Mouse (Mus musculus): ENCODE measurements at regions not wholly inside any gene's neighbourhood (a gene's known extent, or its start where the extent isn't known, plus 50 kb on each side); places are given as distances from the start of the nearest gene placed in this dataset.

- no peak for DNase-seq
Observed at GRCm38 (mm10) chr4:142350986-142351385, 111.8 kb upstream of the Kazn start.

DNA sequence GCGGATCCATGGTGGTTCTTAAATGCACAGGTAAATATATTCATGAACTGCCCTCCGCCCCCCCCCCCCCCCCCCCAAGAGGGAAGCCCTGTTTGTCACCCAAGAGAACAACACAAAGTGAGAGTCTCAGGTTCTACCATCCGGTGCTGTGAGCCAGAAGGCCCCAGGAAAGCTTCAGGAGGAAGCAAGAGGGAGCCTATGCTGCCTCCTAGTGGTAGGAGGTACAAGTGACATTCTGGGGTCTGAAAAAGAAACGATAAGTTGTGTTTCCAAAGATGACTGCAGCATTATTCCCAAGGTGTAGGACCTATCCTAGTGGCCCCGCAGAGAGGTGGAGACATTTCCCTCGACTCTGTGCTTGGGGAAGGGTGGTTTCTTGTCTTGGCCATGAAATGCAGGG is 109.7 kb upstream of the Kazn start:
- DNase-seq: peak; percentile 62

DNA sequence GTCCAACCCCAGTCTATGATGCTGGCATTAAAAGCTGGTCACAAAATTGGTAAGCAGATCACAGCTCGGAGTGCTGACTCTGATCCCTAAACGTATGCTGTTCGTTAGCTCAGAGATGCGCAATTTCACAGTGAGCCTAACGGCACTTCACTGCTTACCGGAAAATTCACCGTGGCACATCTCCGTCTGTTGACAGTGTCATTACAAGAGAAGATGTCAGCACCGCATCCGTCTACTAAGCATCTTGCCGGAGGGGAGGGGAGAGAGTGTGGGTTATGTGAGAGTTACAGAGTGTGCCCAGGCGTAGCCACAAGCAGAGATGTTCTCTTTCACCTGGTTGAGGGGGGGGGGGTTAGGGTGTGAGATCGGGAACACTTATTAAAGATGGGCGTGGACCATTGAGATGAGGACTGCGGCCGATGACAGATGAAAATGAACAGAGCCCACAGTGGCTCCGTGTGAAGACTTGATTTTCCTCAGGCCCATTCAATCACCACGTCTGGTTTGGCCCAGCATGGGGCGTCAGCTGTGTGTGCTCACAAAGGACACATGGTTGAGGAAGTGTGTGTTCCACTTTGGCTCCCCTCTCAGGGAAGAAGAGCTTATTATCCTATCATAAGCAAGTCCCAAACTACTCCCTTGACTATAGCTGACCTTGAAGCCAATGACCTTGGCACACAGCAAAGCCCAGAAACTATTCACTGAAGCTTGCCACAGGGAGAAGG is 103.4 kb upstream of the Kazn start:
- DNase-seq: no peak

DNA sequence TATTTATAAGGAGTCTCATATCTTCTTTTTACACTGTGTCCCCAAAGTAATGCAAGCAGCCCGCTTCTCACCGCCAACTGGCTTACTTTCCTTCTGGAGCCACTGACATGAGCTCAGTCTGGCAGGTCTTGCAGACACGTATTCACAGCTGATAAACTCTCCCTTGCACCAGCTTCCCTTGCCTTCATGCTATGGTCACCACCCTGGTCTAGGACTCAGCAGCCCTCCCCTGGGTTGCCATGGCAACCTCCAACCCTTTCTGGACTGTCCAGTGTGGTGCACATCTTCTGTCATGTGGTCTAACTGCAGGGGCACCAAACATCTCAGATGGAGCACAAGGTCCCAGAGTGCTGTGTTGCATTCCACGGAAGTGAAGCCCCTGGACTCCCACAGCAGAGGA is 102.1 kb upstream of the Kazn start:
- DNase-seq: no peak

GRCm38 (mm10) chr4:142340057-142340456 is 100.9 kb upstream of the Kazn start:
- no peak for DNase-seq

GRCm38 (mm10) chr4:142337701-142338100 is 98.5 kb upstream of the Kazn start:
- DNase-seq: peak; percentile 41

DNA sequence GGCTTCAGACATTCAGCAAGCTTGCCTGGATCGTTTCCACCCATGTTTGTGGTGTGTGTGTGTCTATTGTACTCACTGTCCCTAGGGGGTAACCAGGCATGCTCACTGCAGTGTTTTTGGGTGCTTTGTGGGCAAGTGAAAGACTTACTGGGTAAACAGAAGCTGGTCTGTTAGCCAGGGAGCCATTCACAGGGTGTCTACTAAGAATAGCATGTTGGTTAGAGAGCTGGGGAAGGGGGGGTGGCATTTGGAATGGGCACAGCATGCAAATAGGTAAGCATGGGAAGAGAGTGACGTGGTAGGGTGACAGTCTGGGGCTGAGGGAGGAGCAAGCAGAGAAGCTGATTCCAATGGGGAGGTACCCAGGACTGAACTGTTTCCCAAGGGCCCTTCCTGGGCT is 97.7 kb upstream of the Kazn start:
- no peak for DNase-seq

DNA sequence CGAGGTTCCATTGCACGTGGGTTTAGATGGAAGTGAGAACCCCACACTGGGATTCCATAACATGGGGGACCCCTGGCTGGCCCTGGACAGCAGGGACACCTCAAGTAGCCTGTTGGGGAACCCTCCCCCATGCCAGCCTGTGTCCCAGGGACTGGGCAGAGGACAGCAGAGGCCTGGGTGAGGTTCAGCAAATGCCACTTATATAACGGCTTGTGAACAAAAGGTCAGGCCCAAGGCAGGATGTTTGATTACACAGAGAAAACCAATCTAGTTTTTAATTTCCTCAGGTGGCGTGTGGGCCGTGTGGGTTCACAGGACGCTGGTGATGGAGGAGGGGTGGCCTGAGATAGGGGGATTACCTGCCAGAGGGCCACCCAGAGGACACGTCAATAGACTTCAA is 94.9 kb upstream of the Kazn start:
- no peak for DNase-seq

DNA sequence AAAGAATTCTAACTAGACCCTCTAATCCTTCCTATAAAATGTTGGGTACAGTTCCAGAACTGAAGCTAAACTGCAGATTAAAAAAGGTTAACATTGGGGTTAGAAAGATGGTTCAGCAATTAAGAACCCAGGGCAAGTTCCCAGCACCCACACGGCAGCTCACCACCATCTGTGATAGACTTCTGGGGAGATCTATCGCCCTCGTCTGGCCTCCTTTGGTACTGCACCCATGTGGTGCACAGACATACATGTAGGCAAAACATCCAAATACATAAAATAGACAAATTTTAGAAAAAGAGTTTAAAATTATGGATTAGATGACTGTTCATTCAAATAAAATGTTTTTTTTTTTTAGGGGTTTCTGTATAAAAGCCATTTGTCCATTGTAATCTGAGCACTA is 91.4 kb upstream of the Kazn start:
- DNase-seq: no peak

- no peak for DNase-seq
Observed at GRCm38 (mm10) chr4:142329600-142329999, 90.4 kb upstream of the Kazn start.

DNA sequence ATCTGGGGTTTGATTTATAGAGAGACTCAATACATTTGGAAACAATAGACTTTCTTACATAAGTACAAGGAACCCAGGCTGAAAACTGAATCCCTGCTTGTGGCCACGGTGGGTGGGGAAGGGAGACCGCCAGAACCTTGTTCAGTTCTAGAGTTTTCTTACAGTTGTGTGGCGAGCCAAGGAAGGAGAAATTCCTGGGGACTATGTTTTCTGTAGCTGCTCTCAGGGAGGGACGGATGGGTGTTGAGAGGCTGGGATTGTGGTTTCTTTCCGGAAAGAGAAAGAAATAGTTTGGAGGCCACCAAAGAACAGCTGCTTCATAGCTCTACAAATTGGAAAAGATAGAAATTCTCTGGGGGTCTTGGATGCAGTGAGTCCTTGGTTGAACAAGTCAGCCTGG is 87.3 kb upstream of the Kazn start:
- no peak for DNase-seq

DNA sequence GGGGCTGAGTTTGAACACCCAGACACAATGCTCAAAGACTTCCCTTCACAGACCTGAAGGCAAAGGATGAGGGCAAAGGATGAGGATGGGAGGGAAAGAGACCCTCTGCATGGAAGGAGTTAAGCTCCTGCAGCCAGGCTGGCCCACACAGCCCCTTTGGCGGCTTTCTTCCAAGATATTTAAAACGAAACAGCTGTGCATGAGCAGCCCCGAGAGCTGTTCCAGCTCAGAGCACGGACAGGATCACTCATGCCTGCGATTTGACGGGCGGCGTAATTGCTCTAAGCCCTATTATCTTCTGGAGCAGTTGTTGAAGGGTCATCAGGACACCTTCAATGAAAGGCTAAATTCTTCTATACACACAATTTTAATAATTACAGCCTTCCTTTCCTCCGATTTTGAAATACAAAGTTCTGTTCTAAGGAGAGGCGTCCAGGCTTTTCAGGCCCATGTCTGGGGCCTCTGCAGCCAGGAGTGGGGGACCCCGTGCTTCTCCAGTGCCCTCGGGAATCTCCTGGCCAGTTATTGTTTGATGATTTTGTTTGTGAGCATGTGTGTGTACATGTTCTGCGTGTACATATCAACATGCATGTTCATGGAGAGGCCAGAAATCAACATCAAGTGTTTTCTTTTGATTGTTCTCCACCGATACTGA is 82.1 kb upstream of the Kazn start:
- DNase-seq: peak; percentile 67

GRCm38 (mm10) chr4:142310282-142310681 is 71.1 kb upstream of the Kazn start:
- no peak for DNase-seq

DNA sequence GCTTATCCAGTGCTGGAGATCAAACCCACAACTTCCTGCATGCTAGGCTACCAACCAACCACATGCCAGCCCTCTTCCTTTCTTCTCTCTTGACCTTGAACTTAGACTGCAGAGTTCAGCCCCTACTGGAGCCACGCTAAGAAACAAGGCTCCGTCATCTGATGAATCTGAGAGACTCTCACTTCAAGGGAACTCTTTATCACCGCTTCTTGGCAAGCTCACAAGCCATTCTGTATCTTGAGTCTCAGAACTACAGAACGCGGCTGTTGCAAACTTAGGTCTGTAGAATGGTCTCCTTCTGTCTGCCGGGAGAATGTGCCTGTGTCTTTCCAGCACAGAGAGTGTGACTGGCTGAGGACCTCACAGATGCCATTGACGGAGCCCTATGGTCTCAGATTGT is 69.1 kb upstream of the Kazn start:
- no peak for DNase-seq

GRCm38 (mm10) chr4:142307321-142307720 is 68.1 kb upstream of the Kazn start:
- no peak for DNase-seq

GRCm38 (mm10) chr4:142306076-142306475 is 66.9 kb upstream of the Kazn start:
- DNase-seq: no peak

GRCm38 (mm10) chr4:142303374-142304020 is 64.3 kb upstream of the Kazn start:
- no peak for DNase-seq

DNA sequence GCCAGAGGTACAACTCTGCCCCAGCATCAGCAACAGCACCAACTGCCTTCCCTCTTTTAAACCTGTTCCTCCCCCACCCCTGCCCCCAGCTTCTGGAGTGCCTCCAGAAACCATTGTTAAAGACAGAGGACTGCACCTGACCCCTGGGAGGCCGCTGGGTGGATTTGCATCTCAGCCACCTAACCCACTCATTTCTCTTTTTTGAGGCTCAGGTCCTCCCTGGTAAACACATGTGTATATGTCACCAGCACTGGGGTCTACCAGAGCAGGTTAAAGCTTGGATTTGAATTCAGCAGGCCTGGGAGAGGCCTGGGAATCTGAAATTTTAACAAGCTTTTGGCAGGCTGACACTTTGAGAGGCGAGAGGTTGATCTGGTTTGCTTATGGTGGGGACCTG is 63.5 kb upstream of the Kazn start:
- no peak for DNase-seq

- DNase-seq: no peak
Observed at GRCm38 (mm10) chr4:142302041-142302723, 63.0 kb upstream of the Kazn start.

- DNase-seq: no peak
Observed at GRCm38 (mm10) chr4:142298770-142299337, 59.7 kb upstream of the Kazn start.

DNA sequence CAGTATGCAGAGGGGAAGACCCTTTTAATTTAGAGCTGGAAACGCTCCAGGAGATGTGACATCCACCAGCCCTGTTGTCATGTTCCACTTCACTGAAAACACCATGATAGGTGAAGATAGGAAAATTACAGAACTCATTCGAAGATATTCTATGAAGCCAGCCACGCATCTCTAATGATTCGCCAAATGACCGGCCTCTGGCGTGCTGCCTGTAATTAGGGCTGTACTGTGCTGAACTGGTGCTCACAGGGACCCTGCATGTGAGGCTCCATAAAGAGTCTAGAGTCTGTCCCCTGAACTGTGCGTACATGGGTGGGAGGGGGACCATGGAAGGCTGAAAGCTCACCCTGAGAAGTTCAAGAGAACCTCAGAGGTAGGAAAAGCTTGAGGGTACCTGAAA is 53.6 kb upstream of the Kazn start:
- DNase-seq: no peak

- no peak for DNase-seq
Observed at GRCm38 (mm10) chr4:142292334-142292733, 53.1 kb upstream of the Kazn start.

DNA sequence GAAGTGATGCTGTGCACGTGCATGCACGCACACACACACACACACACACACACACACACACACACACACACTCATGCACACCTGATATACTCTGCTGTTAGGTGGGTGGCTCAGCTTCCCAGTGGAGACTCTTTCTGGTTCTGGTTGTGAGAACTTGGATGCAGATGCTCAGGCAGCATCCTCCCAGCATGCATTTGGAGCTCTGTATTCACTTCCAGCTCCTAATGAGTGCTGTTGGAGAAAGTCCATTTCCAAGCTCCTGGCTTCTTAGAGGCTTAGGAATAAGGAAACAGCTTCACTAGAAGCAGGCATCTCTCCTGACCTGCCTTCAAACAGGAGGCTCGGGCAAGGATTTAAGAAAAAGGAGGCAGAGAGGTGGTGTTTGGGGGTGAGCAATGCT is 52.2 kb upstream of the Kazn start:
- DNase-seq: no peak
